Mouse (Mus musculus) large intestine, adult 2 months (tissue): ENCODE data around the gene Pla2r1. TPM values are rescaled to one million over a fixed set of nuclear protein-coding genes. Genes with fewer than 3 reads are reported as not detected.

Experiments
- polyA plus RNA-seq: library from polyadenylated mRNA; depleted of rRNA; stranded (reverse); fragments of >200 nt; gene quantifications from 2 replicates; pipeline ENCODE4 v1.2.3, GENCODE M21; 2012; rRNA removed

The Pla2r1 gene
- polyA plus RNA-seq, 1 experiment: 0.78 TPM

Other genes with a start within 250 kb of the Pla2r1 start
- 3.5 and 8.6 TPM in 2 replicates for gene Ly75, start 170.0 kb downstream of the Pla2r1 start, polyA plus RNA-seq
- gene Itgb6, start 169.3 kb upstream of the Pla2r1 start, polyA plus RNA-seq: 12.4 and 16.0 TPM in 2 replicates